Mouse (Mus musculus) left cerebral cortex, postnatal 36 days (tissue): ENCODE data around the gene Nxt2. TPM values are rescaled to one million over a fixed set of nuclear protein-coding genes. Genes with fewer than 3 reads are reported as not detected.
"Not testable (repeated sequence)": the region's sequence is repeated elsewhere in the genome, so short reads cannot be mapped to it uniquely, and the experiment has no call there.

Experiments
- DNase-seq, 2 experiments: peaks; one replicate each; pipeline ENCODE4 v3.0.0; 2021 to 2022; ENCODE audit warnings: low spot score in 2 of 2, mixed read lengths in 1 of 2
- intact Hi-C: fragments of 180-260 bp; cut with DNase I; formaldehyde crosslinking; loops from one replicate; pipeline ENCODE4 v1.15.1; 2025
- total RNA-seq, 2 experiments: library from RNA; stranded (reverse); gene quantifications; 2 replicates each; pipeline ENCODE4 v1.2.3; 2021

The Nxt2 gene
- total RNA-seq, result 10 to 100 TPM; 28.9 to 29.3 TPM

GRCm38 (mm10) chrX:142226542-142226941 is at the start of gene Nxt2:
TSS of gene Nxt2 (plus strand) at chrX:142226770.
- intact Hi-C loops, result loop anchor here (5.0 kb wide), 1 partner anchor 86 kb away; no protein-coding TSS in a partner anchor

DNA sequence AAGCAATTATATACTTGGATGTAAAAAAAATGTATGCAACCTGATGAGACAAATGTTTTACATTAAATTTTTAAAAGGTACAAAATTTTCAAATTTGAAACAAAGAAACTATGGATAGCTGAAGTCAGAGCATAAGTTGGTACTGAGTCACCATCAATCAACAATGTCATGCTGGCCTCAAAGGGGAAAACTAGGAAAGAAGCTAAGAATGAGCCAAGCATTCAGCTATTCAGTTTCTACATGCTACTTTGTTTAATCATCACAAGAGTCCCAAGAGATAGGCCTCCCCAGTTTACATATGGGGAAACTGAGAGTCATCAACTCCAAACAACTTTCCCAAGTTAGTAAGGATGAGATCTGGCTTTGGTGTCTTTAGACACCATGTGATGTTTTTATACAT is 49.6 kb upstream of the Nxt2 start:
- intact Hi-C loops, result no loop called here
- DNase-seq, result no peak

More at GRCm38 (mm10) chrX:142226542-142226941, at the start of gene Nxt2:
- DNase-seq, result no peak

GRCm38 (mm10) chrX:142182026-142182425 is 44.5 kb upstream of the Nxt2 start:
- intact Hi-C loops, result no loop called here

DNA sequence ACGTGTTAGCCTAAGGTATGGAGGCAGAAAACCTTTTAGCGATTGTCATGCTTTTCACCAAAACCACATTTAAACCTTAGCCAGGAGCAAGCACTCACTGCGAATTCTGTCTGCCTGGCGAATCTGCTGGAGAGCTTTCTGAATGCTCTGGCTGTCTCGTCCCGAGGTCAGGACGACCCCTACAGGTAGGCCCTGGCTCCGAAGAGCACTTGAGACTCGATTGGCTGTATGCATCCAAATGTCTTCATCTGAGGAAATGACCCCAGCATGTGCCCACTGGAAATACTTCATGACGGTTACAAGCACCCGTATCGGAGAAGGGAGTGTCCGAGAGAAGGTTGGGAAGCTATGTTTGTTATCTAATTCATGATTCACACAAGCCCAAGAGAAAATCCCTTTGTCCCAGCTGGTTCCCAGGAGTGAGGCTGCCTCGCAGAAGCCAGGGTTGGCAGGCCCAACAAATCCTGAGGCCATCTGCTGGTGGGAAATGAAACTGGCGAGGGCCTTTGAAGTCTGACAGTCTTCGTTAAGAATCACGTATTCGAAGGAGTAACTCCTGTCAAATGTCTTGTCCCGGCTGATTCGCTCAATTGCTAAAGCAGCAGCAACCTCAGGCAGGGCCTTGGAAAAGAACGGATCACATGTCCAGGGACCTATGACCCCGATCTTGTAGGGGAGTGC is 37.4 kb upstream of the Nxt2 start:
- intact Hi-C loops, result no loop called here
- DNase-seq, result peak; percentile 12 to 15

More at GRCm38 (mm10) chrX:142182026-142182425, 44.5 kb upstream of the Nxt2 start:
- DNase-seq, result no peak

- intact Hi-C loops, result no loop called here
Observed at GRCm38 (mm10) chrX:142190355-142190754, 36.2 kb upstream of the Nxt2 start.

DNA sequence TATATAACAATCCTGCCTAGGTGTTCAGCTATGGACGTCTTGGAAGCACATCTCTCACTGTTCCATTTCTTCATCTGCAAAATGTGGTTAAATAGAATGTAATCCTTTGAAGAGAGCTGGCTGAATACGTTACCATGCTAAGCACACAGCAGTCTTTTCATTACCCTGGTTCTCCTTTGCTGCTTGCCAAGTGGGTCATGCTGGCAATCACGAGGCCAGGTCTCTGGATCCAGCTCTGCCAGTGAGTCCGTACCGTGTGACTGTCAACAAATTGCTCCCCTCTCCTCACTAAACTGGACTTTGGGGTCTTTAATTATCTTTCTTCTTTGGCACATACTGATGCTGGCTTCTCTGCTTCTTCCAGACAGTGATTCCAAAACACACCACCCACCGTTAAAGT is 32.1 kb upstream of the Nxt2 start:
- peak in 1 of 2 experiments; percentile 3 for DNase-seq
- intact Hi-C loops, result no loop called here

More at GRCm38 (mm10) chrX:142190355-142190754, 36.2 kb upstream of the Nxt2 start:
- DNase-seq, result no peak

DNA sequence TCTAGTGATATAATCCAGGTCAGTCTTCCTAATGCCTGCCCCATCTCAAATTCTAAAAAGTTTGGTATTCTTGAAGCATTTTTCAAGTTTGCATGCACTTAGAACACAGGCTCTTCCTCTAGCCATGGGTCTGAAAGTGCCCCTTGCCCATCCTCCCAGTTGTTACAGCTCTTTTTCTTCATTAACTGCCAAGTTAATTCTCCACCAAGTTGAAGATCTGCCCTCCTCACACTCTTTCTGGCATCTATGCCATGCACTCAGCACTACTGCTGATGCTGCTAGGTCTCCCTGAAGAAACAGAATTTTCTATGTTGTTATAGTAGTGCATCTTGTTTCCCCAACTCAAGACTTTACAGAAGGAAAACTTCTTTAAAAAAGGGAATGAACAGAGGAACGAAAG is 31.0 kb upstream of the Nxt2 start:
- intact Hi-C loops, result no loop called here
- DNase-seq, result no peak

DNA sequence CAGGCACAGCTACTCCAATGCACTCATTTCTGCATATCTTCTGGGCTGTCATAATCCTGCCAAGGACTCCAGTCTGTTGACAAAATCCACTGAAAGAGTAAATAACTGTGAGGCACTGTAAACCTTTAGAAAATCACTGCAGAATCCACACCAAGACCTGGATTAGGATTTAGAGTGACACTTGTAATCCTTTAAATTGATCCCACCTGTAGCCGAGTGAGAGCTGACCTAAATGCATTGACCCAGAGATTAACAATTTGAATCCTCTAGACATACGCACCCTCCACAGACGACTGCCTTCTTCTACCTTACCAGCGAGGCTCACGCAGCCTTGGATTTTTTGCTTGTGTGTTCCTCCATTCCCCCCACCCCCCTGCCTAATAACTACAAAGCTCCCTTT is 29.7 kb upstream of the Nxt2 start, which contains the start of gene Gucy2f:
Gene Gucy2f (minus strand): TSS at position 101 of the 400 bp plus-strand sequence.
- intact Hi-C loops, result no loop called here
- no peak for DNase-seq

DNA sequence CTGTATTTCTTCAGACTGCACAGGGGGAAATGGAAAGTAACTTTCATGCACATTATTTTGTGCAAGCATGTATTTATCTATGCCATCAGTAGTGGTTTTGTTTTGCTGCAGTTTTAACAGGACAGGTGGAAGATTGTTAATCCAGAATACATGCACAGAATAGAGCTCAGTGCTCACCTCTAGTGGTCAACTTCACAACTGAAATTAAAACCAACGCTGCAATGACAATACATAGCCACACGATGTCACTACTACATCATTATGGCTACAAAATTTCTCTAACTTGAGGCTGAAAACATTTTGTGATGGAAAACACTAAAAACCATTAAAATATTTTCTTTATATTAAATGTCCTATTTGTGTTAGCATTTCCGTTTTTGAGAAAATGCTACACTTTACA is 26.3 kb upstream of the Nxt2 start:
- intact Hi-C loops, result no loop called here
- peak in 1 of 2 experiments; percentile 31 for DNase-seq

GRCm38 (mm10) chrX:142227398-142228054 is 956 bp downstream of the Nxt2 start:
- intact Hi-C loops, result loop anchor here (5.0 kb wide), 1 partner anchor 85 kb away; no protein-coding TSS in a partner anchor

GRCm38 (mm10) chrX:142228055-142228768 is 1.6 kb downstream of the Nxt2 start:
- intact Hi-C loops, result loop anchor here (5.0 kb wide), 1 partner anchor 84 kb away; no protein-coding TSS in a partner anchor
- DNase-seq, result peak; percentile 60 to 68

More at GRCm38 (mm10) chrX:142227398-142228054, 956 bp downstream of the Nxt2 start:
- DNase-seq, result no peak

DNA sequence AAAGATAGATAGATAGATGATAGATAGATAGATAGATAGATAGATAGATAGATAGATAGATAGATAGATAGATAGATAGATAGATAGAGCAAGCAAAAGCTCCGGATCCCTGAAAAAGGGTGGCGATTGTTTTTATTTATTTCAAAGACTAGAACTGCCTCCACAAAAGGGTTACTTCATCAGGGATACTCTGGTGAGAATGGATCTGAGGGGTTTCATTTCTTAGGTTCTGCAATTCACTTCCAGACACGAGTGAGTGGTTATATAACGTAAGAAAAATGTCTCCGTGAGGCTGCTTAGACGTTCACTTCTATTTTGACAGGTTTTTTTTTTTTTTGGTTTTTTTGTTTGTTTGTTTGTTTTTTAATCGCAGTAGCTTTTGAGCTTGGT is 2.2 kb downstream of the Nxt2 start:
- DNase-seq, result no peak
- intact Hi-C loops, result loop anchor here (5.0 kb wide), 1 partner anchor 84 kb away; no protein-coding TSS in a partner anchor

GRCm38 (mm10) chrX:142236146-142236545 is 9.6 kb downstream of the Nxt2 start:
- intact Hi-C loops, result loop anchor here (2.0 kb wide), 1 partner anchor 79 kb away; no protein-coding TSS in a partner anchor
- DNase-seq, result not testable (repeated sequence)

- DNase-seq, result no peak
- intact Hi-C loops, result loop anchor here (2.0 kb wide), 1 partner anchor 78 kb away; no protein-coding TSS in a partner anchor
Observed at GRCm38 (mm10) chrX:142237101-142237500, 10.5 kb downstream of the Nxt2 start.

GRCm38 (mm10) chrX:142245682-142246327 is 19.2 kb downstream of the Nxt2 start:
- no peak for DNase-seq
- intact Hi-C loops, result no loop called here

GRCm38 (mm10) chrX:142250008-142250736 is 23.6 kb downstream of the Nxt2 start:
- no peak for DNase-seq
- intact Hi-C loops, result no loop called here

DNA sequence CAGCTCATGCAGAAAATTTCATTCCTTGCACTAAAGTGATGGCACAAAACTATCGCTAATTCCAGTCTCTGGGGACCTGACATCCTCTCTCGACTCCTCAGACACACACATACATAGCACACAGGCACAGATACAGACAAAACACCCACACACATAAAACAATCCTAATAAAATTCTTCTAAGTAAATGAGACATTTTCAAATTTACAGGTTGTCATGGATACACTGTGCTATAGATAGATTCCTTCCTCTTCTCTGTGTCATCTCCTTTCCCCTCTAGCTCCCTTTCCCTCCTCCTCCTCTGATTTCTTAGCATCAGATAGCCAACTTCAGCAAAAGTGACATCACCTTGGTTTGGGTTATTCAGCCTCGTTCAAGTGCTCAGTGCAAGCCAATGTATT is 49.5 kb downstream of the Nxt2 start:
- intact Hi-C loops, result no loop called here
- no peak for DNase-seq

- intact Hi-C loops, result no loop called here
- DNase-seq, result no peak
Observed at GRCm38 (mm10) chrX:142276573-142276972, 50.0 kb downstream of the Nxt2 start.

GRCm38 (mm10) chrX:142285905-142286304 is 59.3 kb downstream of the Nxt2 start:
- intact Hi-C loops, result no loop called here

More at GRCm38 (mm10) chrX:142285905-142286304, 59.3 kb downstream of the Nxt2 start:
- no peak for DNase-seq
